Mouse (Mus musculus) cerebellum, adult (tissue): ENCODE data around the gene Prdm1.

Experiments
- ATAC-seq: cut with Nextera tagmentation; 2 replicates; pipeline ENCODE4 v1.9.2; 2017; ENCODE audit warnings: mild to moderate bottlenecking, moderate library complexity, mixed read lengths; ENCODE audit not compliant: insufficient number of reproducible peaks, low FRiP score, low TSS enrichment

Prdm1 gene

GRCm38 (mm10) chr10:44429177-44429888, 99.0 kb downstream of the Prdm1 start:
- no peak for ATAC-seq

- ATAC-seq = no peak
Observed at GRCm38 (mm10) chr10:44427891-44428361, 100.4 kb downstream of the Prdm1 start.

GRCm38 (mm10) chr10:44427426-44427825, 100.9 kb downstream of the Prdm1 start:
- ATAC-seq = no peak

GRCm38 (mm10) chr10:44425013-44425412, 103.3 kb downstream of the Prdm1 start:
- ATAC-seq = no peak

- no peak for ATAC-seq
Observed at GRCm38 (mm10) chr10:44421896-44422295, 106.4 kb downstream of the Prdm1 start.

- no peak for ATAC-seq
Observed at GRCm38 (mm10) chr10:44420211-44420610, 108.1 kb downstream of the Prdm1 start.

GRCm38 (mm10) chr10:44418901-44419300, 109.4 kb downstream of the Prdm1 start:
- ATAC-seq = no peak

- ATAC-seq = no peak
Observed at GRCm38 (mm10) chr10:44415576-44415975, 112.7 kb downstream of the Prdm1 start.

GRCm38 (mm10) chr10:44409958-44410357, 118.3 kb downstream of the Prdm1 start:
- ATAC-seq = no peak

- no peak for ATAC-seq
Observed at GRCm38 (mm10) chr10:44409054-44409453, 119.2 kb downstream of the Prdm1 start.

GRCm38 (mm10) chr10:44403415-44403814, 124.9 kb downstream of the Prdm1 start:
- ATAC-seq = no peak

- ATAC-seq = no peak
Observed at GRCm38 (mm10) chr10:44401600-44401999, 126.7 kb downstream of the Prdm1 start.

GRCm38 (mm10) chr10:44400602-44401001, 127.7 kb downstream of the Prdm1 start:
- ATAC-seq = no peak

- no peak for ATAC-seq
Observed at GRCm38 (mm10) chr10:44400119-44400518, 128.2 kb downstream of the Prdm1 start.

GRCm38 (mm10) chr10:44392855-44393254, 135.4 kb downstream of the Prdm1 start:
- no peak for ATAC-seq

- no peak for ATAC-seq
Observed at GRCm38 (mm10) chr10:44391509-44392290, 136.6 kb downstream of the Prdm1 start.

GRCm38 (mm10) chr10:44390286-44390685, 138.0 kb downstream of the Prdm1 start:
- no peak for ATAC-seq

- no peak for ATAC-seq
Observed at GRCm38 (mm10) chr10:44388706-44389233, 139.5 kb downstream of the Prdm1 start.
